Mouse (Mus musculus) frontal cortex, adult (tissue): ENCODE measurements around the gene Zfp385a.

Experiments
- ATAC-seq: cut with Nextera tagmentation; 2 replicates; pipeline ENCODE4 v1.9.2; 2017; ENCODE audit warnings: mild to moderate bottlenecking, moderate library complexity, mixed read lengths; ENCODE audit not compliant: low TSS enrichment

Gene Zfp385a

DNA sequence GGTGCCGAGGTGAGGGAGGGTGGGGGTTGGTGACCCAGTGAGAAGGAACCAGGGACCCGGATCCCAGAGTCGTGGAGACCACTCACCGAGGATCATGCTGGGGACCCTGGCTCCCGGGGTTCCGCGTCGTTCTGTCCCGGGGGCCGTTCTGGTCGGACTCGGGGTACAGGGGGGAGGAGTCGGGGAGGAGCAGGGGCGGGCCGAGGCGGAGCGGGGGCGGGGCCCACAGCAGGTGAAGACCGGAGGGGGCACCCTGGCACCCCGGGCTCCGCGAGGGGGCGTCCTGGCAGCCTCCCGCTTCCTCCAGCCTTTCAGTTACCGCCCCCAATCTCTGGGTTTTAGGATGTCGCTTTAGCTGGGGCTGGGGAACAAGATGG, at the start of gene Zfp385a:
Zfp385a (minus strand) TSS at position 133 of the 377 bp plus-strand sequence.
- ATAC-seq: peak; percentile 21

DNA sequence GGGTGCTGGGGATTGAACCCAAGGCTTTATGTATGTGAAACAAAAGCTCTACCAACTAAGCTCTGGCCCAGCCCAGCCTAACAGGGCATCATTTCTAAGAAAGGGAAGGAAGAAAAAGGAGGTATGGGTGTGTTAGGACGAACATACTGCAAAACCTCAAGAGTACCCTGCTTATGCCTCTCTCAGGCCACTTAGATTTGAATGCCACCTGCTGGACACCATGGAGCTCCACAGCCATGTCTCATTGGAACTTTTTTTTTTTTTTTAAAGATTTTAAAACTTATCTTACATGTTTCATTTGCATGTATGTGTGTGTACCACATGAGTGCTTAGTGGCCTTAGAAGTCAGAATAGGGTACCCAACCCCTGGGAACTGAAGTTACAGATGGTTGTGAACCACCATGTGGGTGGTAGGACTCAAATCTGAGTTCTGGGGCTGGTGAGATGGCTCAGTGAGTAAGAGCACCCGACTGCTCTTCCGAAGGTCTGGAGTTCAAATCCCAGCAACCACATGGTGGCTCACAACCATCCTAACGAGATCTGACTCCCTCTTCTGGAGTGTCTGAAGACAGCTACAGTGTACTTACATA, 48.8 kb upstream of the Zfp385a start:
- no peak for ATAC-seq

DNA sequence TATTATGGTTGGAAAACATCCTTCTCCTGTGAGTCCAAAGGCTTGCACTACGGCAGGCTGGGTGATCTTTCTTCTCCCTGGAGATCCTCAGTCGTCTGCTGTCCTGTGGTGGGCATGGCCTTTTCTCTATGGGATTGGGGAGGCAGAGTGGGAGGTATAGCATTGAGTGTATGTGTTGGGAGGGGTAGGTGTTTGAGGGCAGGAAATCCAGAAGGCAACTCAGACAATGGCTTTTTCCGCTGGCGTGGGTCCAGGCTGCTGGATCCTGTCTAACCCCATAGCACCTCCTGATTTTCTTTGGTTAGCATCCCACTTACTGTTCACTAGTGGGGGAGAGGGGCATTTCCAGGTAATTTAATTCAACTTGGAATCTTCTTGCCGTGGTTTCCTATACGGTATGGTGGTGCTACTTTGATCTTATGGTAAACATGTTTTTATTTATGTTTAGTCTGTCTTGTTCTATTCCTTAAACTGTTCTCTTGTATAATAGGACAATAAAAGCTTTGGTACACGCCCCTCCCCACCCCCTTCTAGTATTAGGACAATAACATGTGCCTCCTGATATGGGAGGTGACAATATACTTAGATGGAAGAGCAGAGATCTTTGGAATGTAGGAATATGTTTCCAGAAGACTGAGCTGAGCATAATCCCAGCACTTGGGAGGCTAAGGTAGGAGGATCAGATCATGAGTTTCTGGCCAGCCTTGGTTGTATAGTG, 44.0 kb upstream of the Zfp385a start:
- no peak for ATAC-seq

DNA sequence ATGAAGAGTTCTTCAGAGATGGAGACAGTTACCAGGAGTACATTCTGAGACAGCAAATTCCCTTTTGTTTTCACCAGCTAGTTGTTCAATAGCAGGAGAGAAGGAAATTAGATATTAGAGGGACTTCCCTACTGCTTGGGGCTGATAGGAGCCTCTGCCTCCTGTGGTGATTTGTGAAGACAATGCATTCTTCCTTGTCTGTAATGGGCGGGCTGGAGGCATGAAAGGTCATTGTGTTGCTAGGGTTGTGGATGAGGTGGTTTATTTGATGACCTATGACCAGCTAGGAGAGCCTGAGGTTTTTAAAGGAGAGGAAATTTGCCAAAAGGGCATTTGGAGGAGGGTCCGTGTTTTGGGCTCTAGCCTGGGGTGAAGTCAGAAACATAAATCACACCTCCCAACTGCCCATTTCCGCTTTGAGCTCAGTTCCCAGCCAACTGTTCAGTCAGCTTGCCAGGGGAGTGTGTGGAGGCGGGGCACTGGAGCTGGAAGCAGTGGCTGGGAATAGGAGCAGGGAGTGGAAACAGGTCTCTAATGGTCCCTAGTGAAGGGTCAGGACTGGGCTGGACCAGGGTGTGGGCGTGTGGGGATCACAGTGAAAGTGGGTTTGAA, 43.0 kb upstream of the Zfp385a start:
- no peak for ATAC-seq

DNA sequence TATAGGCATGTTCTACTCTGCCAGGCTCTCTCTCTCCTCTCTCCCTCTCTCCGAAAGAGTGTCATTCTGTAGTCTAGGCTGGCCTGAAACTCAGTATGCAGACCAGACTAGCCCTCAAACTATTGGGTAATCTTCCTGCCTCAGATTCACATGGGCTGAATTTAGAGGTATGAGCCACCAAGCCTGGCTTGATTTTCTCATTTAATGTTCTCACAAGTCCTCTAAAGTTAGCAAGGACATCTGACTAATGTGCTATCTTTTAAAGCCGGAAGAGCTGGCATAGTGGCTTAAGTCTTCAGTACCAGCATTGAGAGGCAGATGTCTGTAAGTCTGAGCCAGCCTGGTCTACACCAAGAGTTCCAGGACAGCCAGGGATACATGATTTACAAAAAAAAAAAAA, 42.2 kb upstream of the Zfp385a start:
- ATAC-seq: peak; percentile 64; the same call in 1 of the 2 replicates

DNA sequence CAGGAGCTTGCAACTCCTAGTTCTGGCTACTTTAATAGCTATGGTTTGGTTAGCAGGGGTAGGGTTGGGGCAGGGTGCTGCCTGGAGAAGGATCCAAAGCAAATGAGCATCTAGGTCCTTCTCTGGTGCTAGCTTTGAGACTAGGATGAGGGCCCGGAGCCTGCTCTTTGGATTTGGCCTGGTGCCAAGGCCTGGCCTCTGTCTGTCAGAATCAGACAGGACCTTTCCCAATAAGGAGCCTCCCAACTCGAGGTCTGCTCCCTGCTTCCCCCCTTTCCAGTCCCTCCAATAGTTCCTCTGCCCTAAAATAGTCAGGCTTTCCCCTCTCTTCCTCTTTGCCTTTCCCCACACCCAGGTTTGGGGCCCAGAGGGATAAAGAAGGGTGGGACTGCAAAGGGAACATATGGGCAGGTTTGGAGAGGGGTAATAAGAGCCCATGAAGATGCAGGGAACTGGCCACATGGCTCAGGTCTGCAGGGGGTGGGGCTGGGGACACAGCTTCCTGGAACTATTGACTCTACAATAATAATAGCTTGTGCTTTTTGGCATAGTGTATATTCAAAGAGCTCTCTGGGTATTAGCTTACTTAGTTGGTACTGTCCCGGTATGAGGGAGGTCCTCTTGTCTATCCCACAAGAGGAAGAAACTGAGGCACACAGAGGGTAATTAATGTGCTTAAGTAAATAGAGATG, 38.9 kb upstream of the Zfp385a start:
- ATAC-seq: no peak

DNA sequence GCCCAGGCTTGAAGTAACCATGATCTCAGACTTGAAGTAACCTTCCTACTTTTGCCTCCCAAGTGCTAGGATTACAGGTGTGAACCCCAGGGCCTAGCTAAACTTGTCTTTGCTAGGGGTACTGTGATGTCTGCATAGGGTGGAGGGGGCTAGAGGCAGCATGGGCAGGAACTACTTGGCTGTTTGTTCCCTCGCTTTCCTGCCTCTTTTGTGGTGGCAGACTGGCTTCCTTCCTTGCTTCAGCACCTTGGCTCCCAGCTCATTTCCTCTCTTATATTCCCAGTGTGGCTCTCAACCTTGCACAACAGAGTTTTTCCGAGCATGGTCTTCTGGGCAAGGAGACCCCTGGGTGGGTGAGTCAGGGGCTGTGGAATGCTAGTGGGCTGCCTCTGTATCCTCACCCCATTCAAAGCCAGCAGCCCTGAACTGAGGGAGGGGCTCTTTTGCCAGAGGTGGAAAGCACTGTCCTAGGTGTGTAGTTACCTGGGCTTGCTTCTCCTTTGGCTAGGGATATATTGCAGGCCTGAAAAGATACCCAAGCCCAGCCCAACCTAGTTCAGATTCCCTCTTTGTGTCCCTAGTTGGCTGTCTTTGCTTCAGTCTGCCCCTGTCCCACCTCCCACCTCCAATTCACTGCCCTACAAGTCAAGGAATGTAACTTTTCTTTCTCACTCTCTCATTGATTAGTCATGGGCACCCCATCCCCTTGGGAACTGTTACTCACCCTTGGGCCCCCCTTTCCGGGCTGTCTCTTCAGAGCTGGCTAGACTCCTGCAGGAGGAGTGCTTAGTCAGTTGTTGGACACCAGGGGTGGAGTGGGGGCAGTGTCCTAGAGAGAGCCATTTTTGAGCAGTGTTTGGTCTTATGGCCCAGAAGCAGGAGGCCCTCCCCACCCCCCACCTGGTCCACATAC, 38.1 kb upstream of the Zfp385a start:
- ATAC-seq: no peak

DNA sequence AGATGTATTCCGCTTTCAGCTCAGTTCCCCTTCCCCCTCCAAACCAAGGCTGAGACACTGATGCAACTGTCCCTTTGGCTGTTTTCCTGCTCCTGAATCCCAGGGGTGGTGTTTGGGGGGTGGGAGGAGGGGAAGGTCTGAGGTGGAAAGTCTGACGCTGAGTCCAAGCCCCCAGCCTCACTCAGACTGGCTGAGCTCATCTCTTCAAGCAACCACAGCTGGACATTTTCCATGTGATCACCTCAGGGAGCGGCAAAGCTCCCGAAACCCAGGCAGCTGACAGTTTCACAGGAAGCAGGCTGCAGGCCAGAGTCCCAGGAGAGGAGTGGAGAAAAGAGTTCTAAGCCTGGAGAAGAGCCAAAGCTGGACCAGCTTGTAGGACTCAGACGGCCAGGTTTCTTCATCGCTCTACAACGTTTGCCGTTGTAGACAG, 37.0 kb upstream of the Zfp385a start:
- no peak for ATAC-seq

DNA sequence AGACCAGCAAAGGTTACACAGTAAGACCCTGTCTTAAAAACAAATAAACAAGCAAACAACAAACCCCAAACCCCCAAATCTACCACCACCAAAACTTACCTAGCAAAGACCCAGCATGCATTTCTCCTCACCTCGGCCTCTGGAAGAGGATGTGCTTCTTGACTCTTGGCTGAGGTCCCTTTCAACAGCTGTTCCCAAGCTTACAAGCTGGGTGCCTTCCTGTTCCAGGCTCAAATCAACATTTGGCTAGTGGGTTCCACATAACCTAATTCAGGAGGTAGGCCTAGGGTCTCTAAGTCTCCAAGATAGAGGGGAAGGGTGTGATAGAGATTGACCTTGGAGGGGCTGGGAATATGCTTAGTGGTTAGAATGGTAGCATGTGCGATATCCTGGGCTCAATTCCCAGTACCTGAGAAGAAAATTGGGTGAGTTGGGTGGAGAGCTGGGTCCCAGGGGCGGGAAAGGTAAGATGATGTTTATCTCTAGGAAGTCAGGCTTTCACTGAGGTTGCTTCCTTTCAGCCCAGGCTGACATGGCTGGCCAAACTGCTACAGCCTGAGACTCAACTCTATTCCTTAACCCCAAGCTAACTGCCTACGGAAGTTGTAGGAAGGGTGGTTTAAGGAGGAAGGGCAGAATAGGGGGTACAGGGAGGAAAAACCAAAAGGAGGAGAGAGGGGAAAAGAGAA, 35.4 kb upstream of the Zfp385a start:
- no peak for ATAC-seq

DNA sequence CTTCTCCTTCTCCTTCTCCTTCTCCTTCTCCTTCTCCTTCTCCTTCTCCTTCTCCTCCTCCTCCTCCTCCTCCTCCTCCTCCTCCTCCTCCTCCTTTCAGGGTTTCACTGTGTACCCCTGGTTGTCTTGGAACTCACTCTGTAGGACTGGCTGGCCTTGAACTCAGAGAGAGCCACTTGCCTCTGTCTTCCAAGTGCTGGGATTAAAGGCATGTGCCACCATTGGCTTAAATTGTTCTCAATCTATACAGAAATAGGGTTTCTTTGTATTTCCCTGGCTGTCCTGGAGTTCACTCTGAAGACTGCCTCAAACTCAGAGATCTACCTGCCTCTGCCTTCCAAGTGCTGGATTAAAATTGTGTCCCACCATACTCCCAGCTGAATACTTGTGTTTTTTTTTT, 32.6 kb upstream of the Zfp385a start:
- ATAC-seq: no peak

DNA sequence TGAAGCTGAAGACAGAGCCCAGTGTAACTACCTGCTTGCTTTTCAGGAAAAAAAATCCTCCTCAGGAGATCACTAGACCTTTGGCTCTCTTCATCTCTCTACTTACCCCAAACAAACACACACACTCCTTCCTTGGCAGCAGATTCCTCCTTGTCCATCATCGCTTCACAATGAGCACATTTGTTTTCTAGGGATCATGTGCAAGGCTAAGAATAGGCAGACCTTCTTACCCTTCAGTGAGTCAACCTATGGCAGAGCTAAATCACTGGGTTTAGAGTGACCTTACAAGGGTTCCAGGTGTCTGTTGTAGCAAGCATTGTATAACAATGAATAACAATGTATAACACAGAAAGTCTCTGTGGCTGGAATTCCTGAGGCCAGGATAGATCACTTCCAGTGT, 31.8 kb upstream of the Zfp385a start:
- no peak for ATAC-seq

DNA sequence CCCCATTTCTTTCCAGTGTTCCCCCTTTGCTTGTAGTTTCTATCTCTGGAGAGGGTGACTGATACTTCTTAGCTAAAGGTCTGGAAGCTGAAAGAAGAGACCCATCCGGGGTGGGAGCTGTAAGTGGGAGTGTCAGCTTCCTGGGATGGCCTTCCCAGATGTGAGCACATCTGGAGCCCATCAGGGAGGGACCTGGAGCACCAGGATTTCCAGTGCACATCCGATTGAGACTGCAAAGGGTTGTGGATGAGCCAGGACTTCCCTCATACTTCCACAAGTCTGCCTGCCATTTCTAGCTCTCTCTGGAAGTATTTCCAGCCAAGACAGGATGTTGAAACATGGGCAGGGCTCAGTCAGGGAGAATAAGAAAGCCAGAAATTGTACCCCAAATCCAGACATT, 31.3 kb upstream of the Zfp385a start:
- no peak for ATAC-seq

DNA sequence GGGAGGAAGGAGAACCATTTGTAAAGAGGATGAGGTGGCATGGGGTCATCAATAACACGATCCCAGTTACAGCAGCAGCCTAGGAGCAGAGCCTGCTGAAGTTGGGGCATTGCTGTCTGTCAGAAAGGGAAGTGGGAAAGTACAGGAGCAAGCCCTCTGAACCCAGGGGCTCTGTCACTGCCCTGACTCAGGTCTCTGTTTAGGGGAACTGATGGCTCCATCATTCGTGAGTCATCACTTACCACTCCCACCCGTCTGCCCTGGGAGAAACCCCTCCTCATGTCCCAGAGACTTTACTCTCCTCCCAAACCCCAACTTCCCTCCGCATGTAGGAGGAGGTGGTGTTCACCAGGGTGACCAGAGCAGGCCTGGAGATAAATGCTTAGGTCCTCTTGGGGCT, 30.6 kb upstream of the Zfp385a start:
- no peak for ATAC-seq

DNA sequence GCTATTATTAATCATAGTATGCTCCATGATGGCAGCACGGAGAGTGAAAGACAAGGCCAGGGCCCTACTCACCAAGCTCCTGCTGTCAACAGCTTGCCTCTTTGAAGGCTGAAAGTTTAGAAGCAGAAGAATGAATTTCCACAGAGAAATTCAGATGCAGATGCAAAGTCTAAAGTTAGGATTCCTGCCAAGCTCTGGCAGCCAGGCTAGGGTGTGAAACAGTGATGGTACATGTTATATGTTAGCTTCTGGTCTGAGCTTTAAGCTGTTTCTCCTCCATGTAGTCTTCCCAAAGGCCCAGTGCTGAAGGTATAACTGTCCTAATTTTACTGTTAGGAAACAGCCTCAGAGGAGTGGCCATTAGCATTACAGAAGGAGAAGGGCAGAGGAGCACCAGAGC, 29.2 kb upstream of the Zfp385a start:
- peak; percentile 91 for ATAC-seq

DNA sequence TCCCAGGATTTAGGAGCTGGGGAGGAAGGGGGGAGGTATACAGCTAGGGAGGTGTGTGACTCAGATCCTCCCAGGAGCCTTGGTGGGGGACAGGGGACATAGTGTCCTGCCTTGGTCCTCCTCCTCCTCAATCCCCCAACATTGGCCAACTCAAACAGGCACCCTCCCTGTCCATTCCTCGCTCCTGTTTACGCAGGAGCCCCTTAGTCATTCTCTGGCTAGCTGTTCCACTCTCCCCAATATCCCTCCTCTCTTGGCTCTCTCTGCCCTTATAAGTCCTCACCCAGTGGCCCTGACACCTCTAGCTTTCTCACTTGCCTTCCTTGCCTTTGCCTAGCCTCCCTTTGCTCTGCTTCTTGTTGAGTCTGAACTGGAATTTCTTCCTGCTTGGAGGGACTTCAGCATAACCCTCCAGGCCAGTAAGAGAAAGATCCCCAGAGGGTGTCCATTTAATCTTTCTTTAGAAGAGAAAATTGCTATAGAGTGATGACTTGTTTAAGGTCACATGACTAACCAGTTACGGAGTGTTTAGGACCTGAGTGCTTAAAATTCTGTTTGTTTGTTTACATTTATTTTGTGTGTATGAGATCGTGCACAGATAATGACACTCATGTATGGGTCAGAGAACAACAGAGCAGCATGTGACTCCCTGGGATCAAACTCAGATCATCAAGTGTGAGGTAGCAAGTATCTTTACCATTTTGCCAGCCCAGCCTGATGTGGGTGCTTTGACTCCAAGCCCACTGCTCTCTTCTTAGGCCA, 28.5 kb upstream of the Zfp385a start:
- no peak for ATAC-seq

DNA sequence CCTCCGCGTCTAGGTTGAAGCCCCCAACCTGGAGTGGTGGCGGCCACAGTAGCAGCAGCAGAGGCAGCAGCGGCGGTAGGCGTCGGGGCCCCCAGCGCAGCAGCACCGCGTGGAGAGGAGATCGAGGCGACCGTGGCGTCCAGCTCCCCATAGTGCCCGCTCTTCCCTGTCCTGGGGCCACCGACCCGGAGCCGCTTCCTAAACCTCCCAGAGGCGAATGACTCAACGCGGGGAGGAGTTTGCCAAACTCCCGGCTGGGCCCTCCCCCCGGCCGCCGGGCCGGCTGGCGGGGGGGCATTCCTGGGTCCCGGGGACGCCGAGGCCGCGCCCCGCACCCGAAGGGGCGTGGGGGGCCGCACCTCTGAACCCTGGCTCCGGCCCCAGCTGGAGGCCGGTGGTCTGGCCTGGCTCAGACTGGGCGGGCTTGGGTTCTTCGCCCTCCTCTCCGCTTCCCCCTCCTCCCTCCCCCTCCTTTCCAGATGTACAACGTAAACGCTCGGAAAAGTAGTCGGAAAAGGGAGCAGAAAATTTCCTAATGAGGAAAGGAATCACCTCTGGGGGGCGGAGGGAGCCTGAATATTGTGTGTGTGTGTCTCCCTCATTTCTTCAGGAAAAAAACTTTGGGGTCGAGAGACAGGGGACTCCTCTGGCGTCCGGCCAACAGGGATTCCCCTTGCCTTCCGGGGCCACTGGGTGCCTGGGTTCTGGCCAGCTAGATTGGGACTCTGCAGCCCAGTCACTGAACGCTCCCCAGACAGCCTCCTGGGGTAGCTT, 26.7 kb upstream of the Zfp385a start, which contains the start of gene Itga5:
Itga5 (minus strand) TSS at position 388 of the 774 bp plus-strand sequence.
- peak; percentile 11; the same call in 1 of the 2 replicates for ATAC-seq

DNA sequence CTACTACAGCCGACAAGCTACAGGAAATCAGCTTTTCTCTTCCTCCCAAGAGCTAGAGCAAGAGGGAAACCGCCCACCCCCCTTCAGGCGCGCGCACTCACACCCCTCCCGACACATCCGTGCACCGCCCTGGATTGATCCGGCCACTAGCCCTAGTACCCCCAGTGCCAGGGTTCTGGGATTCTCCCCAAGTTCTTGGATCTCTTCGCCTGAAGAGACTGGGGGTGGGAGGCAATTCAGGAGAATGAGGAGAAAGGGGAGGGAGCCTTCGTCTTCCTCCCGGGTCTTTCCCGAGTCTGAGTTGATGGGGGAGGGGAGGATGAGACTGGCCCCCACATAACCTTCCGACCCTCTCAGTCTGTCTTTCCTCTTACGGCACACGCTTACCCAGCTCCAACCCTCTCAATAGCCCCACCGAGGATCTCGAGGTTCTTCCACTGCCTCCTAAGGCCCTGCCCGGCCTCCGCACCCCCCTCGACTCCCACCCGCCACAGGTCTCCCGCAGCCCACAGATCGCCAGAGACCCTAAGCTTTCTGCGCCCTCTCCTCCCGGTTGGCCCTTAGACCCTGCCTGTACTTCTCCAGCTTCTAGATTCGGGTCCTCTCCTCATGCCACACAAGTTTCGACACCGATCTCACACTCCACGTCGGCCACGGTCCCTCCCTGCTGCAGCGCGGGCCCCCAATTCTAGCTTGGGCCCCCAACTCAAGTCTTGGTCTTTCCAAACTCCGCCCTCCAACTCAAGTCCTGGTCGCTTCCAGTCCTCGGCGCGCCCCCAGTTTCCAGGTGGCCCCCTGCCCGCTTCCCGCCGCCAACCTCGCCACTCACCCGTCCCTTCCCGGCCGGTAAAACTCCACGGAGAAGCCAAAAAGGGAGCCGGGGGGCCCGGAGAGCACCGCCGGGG, 25.8 kb upstream of the Zfp385a start:
- no peak for ATAC-seq

DNA sequence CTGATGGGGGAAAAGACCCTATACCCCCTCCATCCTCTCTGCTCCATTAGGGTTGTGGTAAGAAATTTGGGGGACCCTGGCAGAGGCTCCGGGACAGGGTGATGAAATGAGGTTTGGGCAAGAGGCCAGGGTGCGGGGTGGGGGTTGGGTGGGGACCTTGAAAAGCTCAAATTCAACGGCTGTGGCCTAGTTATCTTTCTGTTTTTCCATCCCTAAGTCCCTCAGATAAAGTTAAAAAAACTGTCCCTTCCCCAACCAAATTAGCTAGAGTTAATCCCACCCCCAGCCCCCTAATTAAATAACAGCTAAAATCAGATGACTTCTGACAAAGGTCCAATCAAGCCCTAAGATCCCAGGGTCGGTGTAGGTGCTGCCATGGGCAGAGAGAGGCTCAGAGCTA, 24.9 kb upstream of the Zfp385a start:
- ATAC-seq: no peak
